Mouse (Mus musculus) frontal cortex, postnatal 36 days (tissue): ENCODE measurements around the gene Dpy19l3.

Experiments
- DNase-seq, 2 experiments: peaks; one replicate each; pipeline ENCODE4 v3.0.0; 2022; ENCODE audit warnings: low spot score in 2 of 2

Dpy19l3 gene

DNA sequence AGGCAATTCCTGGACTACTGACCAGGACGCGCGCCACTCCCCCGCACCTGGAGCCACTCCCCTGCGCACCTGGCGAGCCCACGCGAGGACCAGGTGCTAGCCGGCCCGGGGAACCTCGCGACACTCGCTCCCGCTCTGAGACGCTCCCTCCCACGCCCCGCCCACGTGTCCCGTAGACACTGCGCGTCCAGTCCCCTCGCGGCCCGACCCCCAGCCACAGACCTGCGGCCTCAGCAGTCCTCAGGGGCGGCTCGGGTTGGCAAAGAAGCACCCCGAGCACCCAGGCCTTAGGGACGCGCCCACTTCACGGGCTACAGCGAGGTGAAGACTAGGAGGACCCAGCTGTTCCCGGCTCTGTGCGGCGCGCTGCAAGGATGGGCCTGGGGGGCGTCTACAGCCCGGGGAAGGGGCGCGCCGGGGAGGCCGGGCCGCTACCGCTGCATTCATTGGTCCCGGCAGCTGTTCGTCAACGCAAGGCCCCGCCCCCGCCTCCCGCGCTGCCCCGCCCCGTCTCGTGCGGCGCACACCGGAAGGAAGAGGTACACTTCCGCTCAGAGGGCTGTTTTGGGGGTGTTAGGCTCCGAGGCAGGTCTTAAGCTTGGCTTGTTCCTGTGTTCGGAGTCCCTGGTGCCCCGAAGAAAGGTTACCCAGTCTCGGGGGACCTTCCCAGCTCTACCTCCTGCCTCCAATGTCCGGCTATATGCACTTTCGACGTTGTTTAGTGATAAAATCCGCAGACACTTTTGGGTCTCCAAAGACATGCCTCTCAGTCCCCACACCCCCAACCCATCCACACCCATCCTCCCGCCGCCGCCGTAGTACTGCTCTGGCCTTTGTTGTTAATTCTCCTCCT is at the start of gene Dpy19l3:
TSS of gene Dpy19l3 (minus strand) at position 422 of the 853 bp plus-strand sequence.
- DNase-seq, result peak; percentile 86 to 88

DNA sequence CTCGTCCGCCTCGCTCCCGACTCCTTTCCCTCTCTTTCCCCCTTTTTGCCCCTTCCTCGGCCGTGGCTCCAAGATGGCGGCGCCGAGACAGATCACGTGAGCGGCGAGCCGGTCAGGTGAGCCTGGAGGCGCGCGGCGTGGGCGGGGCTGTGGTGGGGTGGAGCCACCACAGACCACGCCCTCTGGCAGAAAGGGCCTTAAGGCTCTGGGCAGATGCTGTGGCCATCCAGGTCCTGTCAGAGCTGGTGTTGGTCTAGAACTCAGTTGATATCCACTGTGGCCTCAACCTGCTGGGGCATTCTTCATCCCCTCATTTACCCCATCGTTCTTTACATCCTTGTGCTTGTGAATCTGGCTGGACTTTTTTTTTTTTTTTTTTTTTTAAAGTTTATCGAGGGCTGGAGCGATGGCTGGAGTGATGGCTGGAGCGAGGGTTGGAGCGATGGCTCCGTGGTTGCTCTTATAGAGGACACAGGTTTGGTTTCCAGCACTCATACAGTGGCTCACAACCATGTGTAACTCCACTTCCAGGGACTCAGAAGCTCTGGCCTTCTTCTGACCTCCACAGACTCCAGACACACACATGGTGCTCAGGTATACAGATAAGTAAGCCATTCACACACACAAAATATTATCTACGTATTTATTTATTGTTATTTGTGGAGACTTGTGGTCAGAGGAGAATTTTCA is 48.8 kb upstream of the Dpy19l3 start, which contains the start of gene Zfp507:
TSS of gene Zfp507 (minus strand) at position 98 of the 690 bp plus-strand sequence.
- peak; percentile 89 to 90 for DNase-seq

DNA sequence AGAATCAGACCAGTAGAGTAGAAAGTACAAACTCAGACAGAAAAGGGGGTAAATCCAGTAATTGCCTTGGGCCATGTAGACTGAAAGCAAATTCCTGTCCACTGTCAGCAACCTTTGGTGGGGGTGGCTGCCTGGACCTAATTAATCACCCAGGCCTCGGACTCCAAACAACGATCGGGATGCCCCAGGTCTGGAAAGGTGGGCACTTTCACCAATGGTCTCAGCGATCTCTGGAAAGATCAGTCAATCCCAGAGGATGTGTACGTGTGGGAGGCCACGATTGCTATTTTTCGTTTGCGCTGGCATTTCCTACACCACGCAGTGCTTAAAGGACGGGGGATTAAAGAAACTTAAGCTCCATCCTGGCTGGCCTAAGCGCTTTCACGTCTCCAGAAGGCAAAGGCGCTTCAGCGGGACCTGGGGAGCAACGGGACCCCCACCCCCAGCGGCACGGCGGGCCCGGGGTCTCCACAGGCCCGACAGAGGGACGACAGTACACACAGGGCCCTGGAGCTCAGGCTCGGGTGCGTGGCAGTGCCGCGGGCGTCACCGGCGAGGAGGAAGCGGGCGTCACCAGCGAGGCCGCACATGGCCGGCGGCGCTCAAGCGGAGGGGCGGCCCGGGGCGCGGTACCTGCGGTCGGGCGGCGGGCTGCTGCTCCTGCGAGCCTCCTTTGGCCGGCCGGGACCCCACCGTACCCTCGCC is 48.1 kb upstream of the Dpy19l3 start:
- peak in 1 of 2 experiments; percentile 30 for DNase-seq

- no peak for DNase-seq
Measured at GRCm38 (mm10) chr7:35796123-35796522, 41.9 kb upstream of the Dpy19l3 start.

- no peak for DNase-seq
Measured at GRCm38 (mm10) chr7:35794145-35794664, 40.0 kb upstream of the Dpy19l3 start.

DNA sequence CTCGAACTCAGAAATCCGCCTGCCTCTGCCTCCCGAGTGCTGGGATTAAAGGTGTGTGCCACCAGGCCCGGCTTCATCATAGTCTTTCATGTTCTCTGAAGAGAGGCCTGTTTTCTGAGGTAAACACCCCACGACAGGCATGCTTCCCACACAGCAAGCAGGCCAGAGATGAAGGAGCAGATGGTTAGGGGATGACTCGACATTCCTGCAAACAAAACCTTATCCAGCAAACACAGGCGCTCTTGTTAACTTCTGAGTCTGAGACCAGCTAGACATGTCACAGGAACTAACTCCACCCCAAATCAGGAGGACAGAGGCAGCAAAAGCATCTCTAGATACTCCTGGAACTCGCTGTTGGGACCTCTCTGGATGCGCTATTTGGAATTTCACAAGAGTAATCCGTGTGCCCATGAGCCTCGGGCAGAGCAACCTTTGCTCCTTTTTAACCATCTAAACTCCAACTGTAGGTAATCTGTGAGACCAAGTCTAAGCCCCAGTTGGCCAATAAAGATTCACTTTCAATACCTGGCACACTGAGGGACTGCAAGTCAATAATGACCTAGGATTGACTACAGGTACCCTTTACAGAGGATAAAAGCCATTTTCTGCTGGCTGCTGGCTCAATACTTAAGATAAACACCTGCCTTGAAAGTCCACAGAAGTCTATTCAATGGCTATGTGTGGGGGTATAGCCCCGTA is 38.0 kb upstream of the Dpy19l3 start:
- DNase-seq, result peak; percentile 33 to 35

DNA sequence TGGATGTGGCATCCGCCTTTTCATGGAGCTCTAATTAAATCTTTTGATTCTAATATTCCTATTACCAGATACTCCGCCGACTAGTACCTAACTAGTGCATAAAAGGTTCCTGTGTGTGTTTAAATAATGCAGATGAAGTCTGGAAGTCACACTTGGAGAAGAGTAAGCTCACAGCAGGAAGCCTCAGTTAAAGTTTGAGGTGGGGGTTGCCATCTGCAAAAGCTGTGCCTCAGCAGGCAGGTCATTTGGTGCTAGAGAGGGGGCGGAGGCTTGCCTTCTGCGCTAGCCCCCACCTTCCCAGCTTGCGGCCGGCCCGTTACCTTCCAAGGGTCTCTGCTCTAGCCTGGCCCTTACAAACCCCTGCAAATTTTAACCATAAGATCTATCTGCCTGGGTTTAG is 36.7 kb upstream of the Dpy19l3 start:
- no peak for DNase-seq

- DNase-seq, result no peak
Measured at GRCm38 (mm10) chr7:35790201-35790600, 35.9 kb upstream of the Dpy19l3 start.

GRCm38 (mm10) chr7:35785579-35785978 is 31.3 kb upstream of the Dpy19l3 start:
- DNase-seq, result no peak

DNA sequence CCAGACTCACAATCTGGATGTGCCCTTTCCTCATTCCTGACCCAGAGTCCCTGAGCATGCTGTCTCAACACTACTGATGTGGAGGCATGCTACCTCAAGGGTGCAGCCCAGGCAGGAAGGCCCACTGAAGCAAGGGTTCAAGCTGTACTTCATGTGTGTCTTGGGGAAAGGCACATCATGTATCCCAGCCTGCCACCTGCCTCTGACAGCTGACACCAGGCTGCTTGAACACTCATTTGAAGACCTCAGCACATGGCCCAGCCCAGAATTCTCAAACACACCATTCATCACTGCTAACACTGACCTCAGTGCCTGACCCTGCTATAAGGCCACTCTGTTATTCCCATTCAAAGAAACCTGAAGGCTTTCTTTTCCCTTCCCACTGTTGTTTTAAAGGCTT is 28.0 kb upstream of the Dpy19l3 start:
- DNase-seq, result no peak

GRCm38 (mm10) chr7:35774127-35774526 is 19.9 kb upstream of the Dpy19l3 start:
- no peak for DNase-seq

DNA sequence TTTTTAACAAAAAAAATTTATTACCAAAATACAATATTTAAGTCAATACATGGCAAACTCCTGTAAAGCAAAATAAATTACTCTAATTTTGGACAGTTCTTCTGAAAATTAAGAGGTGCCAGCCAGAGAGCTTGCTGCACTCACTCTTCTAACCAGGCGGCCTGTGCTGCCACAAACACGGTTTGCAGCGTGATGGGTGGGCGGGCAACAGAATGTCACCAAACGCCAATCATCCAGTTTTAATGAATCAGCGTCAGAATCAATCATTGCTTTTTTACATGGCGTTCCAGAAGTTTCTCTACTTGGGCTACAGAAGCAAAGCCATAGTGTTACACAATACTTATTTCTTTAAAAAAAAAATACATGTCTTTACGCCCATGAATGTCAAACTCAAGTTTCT is 18.1 kb upstream of the Dpy19l3 start:
- DNase-seq, result no peak

DNA sequence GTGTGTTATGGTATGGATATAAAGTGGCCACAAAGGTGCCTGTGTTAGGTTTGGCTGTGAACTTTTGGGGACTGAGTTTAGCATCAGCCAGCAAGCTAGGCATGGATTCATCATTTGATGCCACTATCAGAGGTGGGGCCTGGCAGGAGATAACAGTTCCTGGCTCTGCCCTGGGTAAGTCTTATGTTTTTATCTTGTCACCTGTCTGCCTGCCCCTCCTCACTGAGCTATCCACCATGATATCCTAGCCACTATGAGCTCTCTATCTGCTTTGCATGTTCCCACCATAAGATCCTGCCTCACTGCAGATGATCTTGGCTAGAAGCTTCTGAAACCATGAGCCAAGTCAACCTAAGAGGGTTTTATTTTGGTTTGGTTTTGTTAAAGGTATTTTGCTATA is 16.9 kb upstream of the Dpy19l3 start:
- DNase-seq, result no peak

DNA sequence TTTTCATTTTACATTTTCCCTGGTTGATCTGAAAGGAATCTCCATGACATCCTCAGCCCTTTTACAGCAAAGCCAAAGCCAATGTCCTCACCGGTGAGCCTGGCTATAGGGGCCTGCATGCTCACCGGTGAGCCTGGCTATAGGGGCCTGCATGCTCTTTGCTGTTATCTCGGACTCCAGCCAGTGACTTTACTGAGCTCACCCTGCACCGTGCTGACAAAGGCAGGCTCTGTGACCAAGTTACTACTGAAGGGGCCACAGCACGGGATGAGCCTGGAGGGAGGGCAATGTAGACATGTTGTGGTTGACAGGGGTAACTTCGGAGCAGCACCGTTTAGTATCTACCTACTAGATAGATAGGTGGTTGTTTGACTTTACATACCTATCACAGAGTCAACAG is 15.9 kb upstream of the Dpy19l3 start:
- DNase-seq, result no peak

GRCm38 (mm10) chr7:35764461-35764860 is 10.2 kb upstream of the Dpy19l3 start:
- no peak for DNase-seq

DNA sequence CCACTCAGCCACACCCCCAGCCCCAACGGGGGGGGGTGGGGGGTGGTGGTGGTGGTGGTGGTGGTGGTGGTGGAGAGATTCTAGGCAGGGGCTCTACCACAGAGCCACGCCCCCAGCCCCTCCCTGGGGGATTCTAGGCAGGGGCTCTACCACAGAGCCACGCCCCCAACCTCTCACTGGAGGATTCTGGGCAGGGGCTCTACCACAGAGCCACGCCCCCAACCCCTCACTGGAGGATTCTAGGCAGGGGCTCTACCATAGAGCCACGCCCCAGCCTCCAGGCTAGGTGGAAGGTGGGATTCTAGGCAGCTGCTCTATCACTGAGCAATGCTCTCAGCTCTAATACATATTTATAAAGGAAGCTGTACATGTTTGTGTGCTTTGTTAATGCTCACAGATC is 7.5 kb upstream of the Dpy19l3 start:
- no peak for DNase-seq

- no peak for DNase-seq
Measured at GRCm38 (mm10) chr7:35759602-35760001, 5.3 kb upstream of the Dpy19l3 start.

DNA sequence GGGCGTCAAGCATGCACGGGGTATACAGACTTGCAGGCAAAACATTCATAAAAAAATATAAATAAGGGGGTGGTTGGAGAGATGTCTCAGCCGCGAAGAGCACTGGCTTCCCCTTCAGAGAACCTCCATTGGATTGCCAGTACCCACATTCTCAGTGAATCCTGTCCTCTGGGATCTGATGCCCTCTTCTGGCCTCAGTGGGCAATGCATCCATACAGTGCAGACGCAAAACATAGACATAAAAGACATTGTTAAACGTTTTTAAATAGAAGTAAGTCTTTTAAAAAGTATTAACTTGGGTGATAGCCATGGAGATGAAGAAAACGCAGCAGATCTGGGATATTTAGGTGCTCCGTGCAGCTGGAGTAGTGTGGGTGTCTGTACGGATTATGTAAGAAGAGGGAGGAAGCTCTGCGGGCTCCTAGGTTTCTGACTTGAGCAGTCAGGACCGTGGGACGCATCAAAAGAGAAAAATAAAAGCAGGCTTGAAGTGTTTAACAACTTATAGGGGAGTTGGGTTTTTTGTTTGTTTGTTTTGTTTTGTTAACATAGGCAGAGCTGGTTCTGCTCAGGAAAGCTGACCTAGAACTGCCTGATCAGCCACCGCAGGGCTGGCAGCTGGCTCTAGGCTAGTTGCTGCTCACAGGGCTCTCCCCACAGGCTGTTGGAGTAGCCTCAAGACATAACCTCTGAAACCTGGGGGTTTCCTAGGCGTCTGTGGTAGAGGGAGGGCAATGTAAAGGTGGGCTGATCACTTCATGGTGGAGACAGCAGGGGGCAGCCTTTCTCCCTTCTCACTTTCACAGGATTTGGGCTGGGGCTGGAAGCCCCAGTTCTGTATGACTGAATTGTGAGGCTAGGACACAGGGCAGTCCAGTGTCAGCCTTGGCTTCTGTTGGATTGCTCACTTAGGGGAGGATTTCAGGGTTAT is 2.5 kb upstream of the Dpy19l3 start:
- peak; percentile 43 to 57 for DNase-seq

GRCm38 (mm10) chr7:35754886-35755168 is 573 bp upstream of the Dpy19l3 start:
- no peak for DNase-seq

DNA sequence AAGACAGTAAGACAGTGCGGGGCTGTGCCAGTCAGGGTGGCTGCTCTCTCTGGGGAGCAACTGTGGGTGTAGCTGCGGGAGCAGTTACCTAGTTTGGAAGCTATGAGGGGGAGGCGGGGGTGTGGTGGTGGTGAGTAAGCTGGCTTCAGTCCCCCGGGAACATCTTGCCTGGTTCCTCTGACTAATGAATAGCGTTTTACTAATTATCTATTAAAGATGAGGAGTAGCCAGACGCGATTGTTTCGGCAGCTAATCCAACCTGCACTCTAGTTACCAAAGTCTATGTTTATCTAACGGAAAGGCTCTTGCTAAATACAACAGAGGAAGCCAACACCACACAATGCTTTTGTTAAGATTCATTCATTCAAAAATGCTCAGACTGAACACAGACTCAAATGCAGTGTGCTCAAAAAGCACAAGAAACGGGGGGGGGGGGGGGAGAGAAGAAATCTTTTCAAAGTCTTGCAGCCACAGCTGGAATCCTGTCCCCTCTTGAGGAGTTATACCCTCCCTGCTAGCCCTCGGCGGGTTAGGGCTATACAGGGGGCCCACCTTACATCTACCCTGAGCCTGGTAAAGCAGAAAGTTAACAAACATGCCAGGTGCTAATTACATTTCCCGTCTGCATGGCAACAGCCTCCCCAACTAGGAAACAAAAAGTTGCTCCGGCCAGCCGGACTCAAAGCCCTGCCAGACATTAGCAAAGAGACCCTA is 778 bp downstream of the Dpy19l3 start:
- peak; percentile 46 to 52 for DNase-seq
